Mouse (Mus musculus) kidney, adult 2 months (tissue): Measurements from ENCODE around the gene Hist1h2be.

Source experiments
- CTCF ChIP-seq: fragments of 200-500 bp; conservative IDR thresholded peaks from 2 replicates; pipeline ENCODE4 v1.5.1; 2011; ENCODE audit warnings: low read depth, mild to moderate bottlenecking, control low read depth, low read length, moderate library complexity, mixed read lengths; ENCODE audit not compliant: insufficient read depth, insufficient read length
- POLR2A ChIP-seq: fragments of 200-500 bp; IDR thresholded peaks from one replicate; pipeline ENCODE4 v1.6.1; 2011; ENCODE audit warnings: low read depth, low read length, control low read depth

DNA sequence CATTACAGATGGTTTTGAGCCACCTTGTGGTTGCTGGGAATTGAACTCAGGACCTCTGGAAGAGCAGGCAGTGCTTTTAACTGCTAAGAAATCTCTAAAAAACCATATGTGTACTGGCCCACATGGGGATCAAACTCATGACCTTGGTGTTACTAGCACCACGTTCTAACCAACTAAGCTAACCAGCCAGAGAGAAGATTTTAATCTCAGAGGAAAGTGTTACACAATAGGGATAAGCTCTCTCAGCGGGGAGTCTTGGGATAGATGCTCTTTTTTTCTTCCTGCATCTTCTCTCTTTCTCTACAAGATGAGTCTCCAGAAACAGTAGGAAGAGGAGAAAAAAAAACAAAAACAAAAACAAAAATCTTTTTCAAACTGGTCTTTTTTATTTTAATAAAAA is 10.5 kb downstream of the Hist1h2be start:
- no peak for TF ChIP-seq CTCF
- no peak for TF ChIP-seq POLR2A
